13 mouse cellular contexts compared by ENCODE assay signal in genomic region chr6:146738889-146739288, GRCm38 (mm10). TPM values are rescaled to one million over a fixed set of nuclear protein-coding genes. Genes with fewer than 3 reads are reported as not detected.
A peak's percentile ranks its signal among the peaks of the same experiment; 100 is the strongest.
DNase-seq lines count a peak whose midpoint lies in the region; ATAC-seq lines count a peak whose summit lies in the region.
"Had no signal": no experiment of that assay in that cellular context is flagged by ENCODE, and none has a peak within 500 bp of the region (broad histone marks: within the 10 kb centered on the region; RNA-seq: fewer than 3 reads in every experiment).

No protein-coding gene starts in this region.

- peak; percentile 21 for DNase-seq in adrenal gland, postnatal 25 days
- DNase-seq in adrenal gland, postnatal 14 days, result no peak
- peak; percentile 63 for DNase-seq in NIH3T3 (ENCODE audit: low read depth)
- peak; percentile 22 to 43 for DNase-seq in cerebellum, postnatal 36 days
- DNase-seq in layer of hippocampus, adult 9-10 months (ENCODE audit: low spot score), result no peak
- DNase-seq: B cell, adult 2 months; kidney, postnatal 14 days had no signal

- WGBS in hindbrain, embryonic 16.5 days, result 70% methylated on average over 1 of the region's 1 CpGs
- WGBS in hindbrain, embryonic 13.5 days, result 87% methylated on average over 1 of the region's 1 CpGs

- H3K4me1 ChIP-seq in hindbrain, embryonic 16.5 days (ENCODE audit: control insufficient read depth, insufficient read depth, low read depth, low read length), result peaks cover 4% of the 10 kb centered on the region; the same call in 1 of the 2 replicates
- 0 out of 2 replicates have a peak, but pooled peaks cover 7% of the 10 kb centered on the region for H3K4me1 ChIP-seq in hindbrain, embryonic 13.5 days (replicated peaks)
- H3K4me1 ChIP-seq: midbrain, embryonic 15.5 days had no signal

- H3K27me3 ChIP-seq in hindbrain, embryonic 16.5 days (replicated peaks; ENCODE audit: control insufficient read depth, insufficient read depth, low read length), result no peaks in the 10 kb centered on the region
- H3K27me3 ChIP-seq in hindbrain, embryonic 13.5 days, result no peaks in the 10 kb centered on the region
- H3K27me3 ChIP-seq: lung, embryonic 15.5 days; midbrain, embryonic 15.5 days had no signal

- no peaks in the 10 kb centered on the region for H3K36me3 ChIP-seq in hindbrain, embryonic 16.5 days (ENCODE audit: control insufficient read depth, insufficient read depth, low read length)
- no peaks in the 10 kb centered on the region for H3K36me3 ChIP-seq in hindbrain, embryonic 13.5 days
- H3K36me3 ChIP-seq: embryonic facial prominence, embryonic 10.5 days; lung, embryonic 15.5 days; midbrain, embryonic 15.5 days had no signal

- peak; percentile 77; the same call in 1 of the 2 replicates for ATAC-seq in hindbrain, embryonic 16.5 days
- no peak for ATAC-seq in hindbrain, embryonic 13.5 days (ENCODE audit: low FRiP score)
- no peak; the same call in 1 of the 2 replicates for ATAC-seq in frontal cortex, adult (ENCODE audit: low TSS enrichment)
- ATAC-seq: midbrain, embryonic 15.5 days had no signal

- no peak overlapping the region for H3K4me2 ChIP-seq in hindbrain, embryonic 16.5 days (ENCODE audit: low read length)
- H3K4me2 ChIP-seq in hindbrain, embryonic 13.5 days, result no peak overlapping the region
- H3K4me2 ChIP-seq: lung, embryonic 15.5 days; midbrain, embryonic 15.5 days had no signal

- no peak overlapping the region for H3K9ac ChIP-seq in hindbrain, embryonic 16.5 days (ENCODE audit: low read depth, low read length)
- no peak overlapping the region for H3K9ac ChIP-seq in hindbrain, embryonic 13.5 days
- H3K9ac ChIP-seq: lung, embryonic 15.5 days; midbrain, embryonic 15.5 days had no signal

- no peak overlapping the region for H3K4me3 ChIP-seq in hindbrain, embryonic 16.5 days (ENCODE audit: low read length)
- H3K4me3 ChIP-seq in hindbrain, embryonic 13.5 days, result no peak overlapping the region
- H3K4me3 ChIP-seq: embryonic facial prominence, embryonic 10.5 days; lung, embryonic 15.5 days; midbrain, embryonic 15.5 days had no signal

- H3K27ac ChIP-seq in hindbrain, embryonic 16.5 days (ENCODE audit: low read depth, low read length), result no peak overlapping the region
- no peak overlapping the region for H3K27ac ChIP-seq in hindbrain, embryonic 13.5 days
- H3K27ac ChIP-seq: embryonic facial prominence, embryonic 10.5 days; lung, embryonic 15.5 days; midbrain, embryonic 15.5 days had no signal

- H3K9me3 ChIP-seq in hindbrain, embryonic 16.5 days (ENCODE audit: control insufficient read depth, low read length), result no peaks in the 10 kb centered on the region
- H3K9me3 ChIP-seq in hindbrain, embryonic 13.5 days, result no peaks in the 10 kb centered on the region
- H3K9me3 ChIP-seq: embryonic facial prominence, embryonic 10.5 days; lung, embryonic 15.5 days; midbrain, embryonic 15.5 days had no signal

RNA-seq across cellular contexts. Expression of gene Stk38l, which starts 14.1 kb away (rescaled TPM):
- 20.8 and 26.9 TPM in 2 replicates for total RNA-seq in adrenal gland, postnatal 25 days (2021)
- total RNA-seq in adrenal gland, postnatal 14 days (2021), result 17.8 and 18.9 TPM in 2 replicates
- polyA plus RNA-seq in hindbrain, embryonic 16.5 days (2015; fragmentation: Nextera tagmentation; extraction: Ambion mirVana), result 13.9 and 15.0 TPM in 2 replicates
- polyA plus RNA-seq in hindbrain, embryonic 13.5 days (2015; fragmentation: Nextera tagmentation; extraction: Ambion mirVana), result 15.9 and 17.5 TPM in 2 replicates

RNA-seq across cellular contexts. Expression of gene Arntl2, which starts 57.0 kb away (rescaled TPM):
- total RNA-seq in adrenal gland, postnatal 25 days (2021), result 3.5 and 5.9 TPM in 2 replicates
- 1.3 and 3.2 TPM in 2 replicates for total RNA-seq in adrenal gland, postnatal 14 days (2021)
- polyA plus RNA-seq in hindbrain, embryonic 16.5 days (2015; fragmentation: Nextera tagmentation; extraction: Ambion mirVana), result 3.3 and 4.6 TPM in 2 replicates
- 2.1 and 3.4 TPM in 2 replicates for polyA plus RNA-seq in hindbrain, embryonic 13.5 days (2015; fragmentation: Nextera tagmentation; extraction: Ambion mirVana)

Comparison
In these comparisons a context has a peak if more than half of its experiments do, and no peak if none do; other contexts are left out.
1. DNase-seq: peak in adrenal gland, postnatal 25 days (single experiment), NIH3T3 (single experiment) and cerebellum, postnatal 36 days (2 of 2); none in adrenal gland, postnatal 14 days (single experiment) and layer of hippocampus, adult 9-10 months (single experiment).